Mouse (Mus musculus): ENCODE results near the gene Cacna2d1.

The Cacna2d1 gene

GRCm38 (mm10) chr5:16062773-16063172, 128.3 kb downstream of the Cacna2d1 start:
- in situ Hi-C loops (cut with MboI) = no loop called here

GRCm38 (mm10) chr5:16063273-16063672, 128.8 kb downstream of the Cacna2d1 start:
- in situ Hi-C loops (cut with MboI) = no loop called here

GRCm38 (mm10) chr5:16063949-16064348, 129.5 kb downstream of the Cacna2d1 start:
- in situ Hi-C loops (cut with MboI) = no loop called here

GRCm38 (mm10) chr5:16065816-16066215, 131.3 kb downstream of the Cacna2d1 start:
- in situ Hi-C loops (cut with MboI) = no loop called here

GRCm38 (mm10) chr5:16082253-16082652, 147.8 kb downstream of the Cacna2d1 start:
- in situ Hi-C loops (cut with MboI) = no loop called here

- in situ Hi-C loops (cut with MboI) = no loop called here
Measured at GRCm38 (mm10) chr5:16086979-16087902, 152.8 kb downstream of the Cacna2d1 start.

GRCm38 (mm10) chr5:16087995-16088394, 153.5 kb downstream of the Cacna2d1 start:
- in situ Hi-C loops (cut with MboI) = no loop called here

- in situ Hi-C loops (cut with MboI) = no loop called here
Measured at GRCm38 (mm10) chr5:16092540-16092939, 158.0 kb downstream of the Cacna2d1 start.

GRCm38 (mm10) chr5:16093071-16093693, 158.7 kb downstream of the Cacna2d1 start:
- in situ Hi-C loops (cut with MboI) = no loop called here

GRCm38 (mm10) chr5:16095345-16095744, 160.9 kb downstream of the Cacna2d1 start:
- in situ Hi-C loops (cut with MboI) = no loop called here

- in situ Hi-C loops (cut with MboI) = no loop called here
Measured at GRCm38 (mm10) chr5:16098766-16099165, 164.3 kb downstream of the Cacna2d1 start.

- in situ Hi-C loops (cut with MboI) = no loop called here
Measured at GRCm38 (mm10) chr5:16101820-16102219, 167.3 kb downstream of the Cacna2d1 start.

GRCm38 (mm10) chr5:16105701-16106100, 171.2 kb downstream of the Cacna2d1 start:
- in situ Hi-C loops (cut with MboI) = no loop called here

- in situ Hi-C loops (cut with MboI) = no loop called here
Measured at GRCm38 (mm10) chr5:16110643-16111042, 176.2 kb downstream of the Cacna2d1 start.

GRCm38 (mm10) chr5:16113879-16114278, 179.4 kb downstream of the Cacna2d1 start:
- in situ Hi-C loops (cut with MboI) = no loop called here

GRCm38 (mm10) chr5:16121334-16121733, 186.8 kb downstream of the Cacna2d1 start:
- in situ Hi-C loops (cut with MboI) = no loop called here

- in situ Hi-C loops (cut with MboI) = no loop called here
Measured at GRCm38 (mm10) chr5:16122110-16122509, 187.6 kb downstream of the Cacna2d1 start.

GRCm38 (mm10) chr5:16134286-16135094, 200.0 kb downstream of the Cacna2d1 start:
- in situ Hi-C loops (cut with MboI) = no loop called here

GRCm38 (mm10) chr5:16135986-16136385, 201.5 kb downstream of the Cacna2d1 start:
- in situ Hi-C loops (cut with MboI) = no loop called here

- in situ Hi-C loops (cut with MboI) = no loop called here
Measured at GRCm38 (mm10) chr5:16136839-16137238, 202.3 kb downstream of the Cacna2d1 start.

GRCm38 (mm10) chr5:16146602-16147001, 212.1 kb downstream of the Cacna2d1 start:
- in situ Hi-C loops (cut with MboI) = no loop called here

Data from mature B cell (primary cell).